Mouse (Mus musculus) heart, embryonic 12.5 days (tissue): ENCODE measurements around the gene Olfr635. TPM values are rescaled to one million over a fixed set of nuclear protein-coding genes. Genes with fewer than 3 reads are reported as not detected.
"Not testable (repeated sequence)": the region's sequence is repeated elsewhere in the genome, so short reads cannot be mapped to it uniquely, and the experiment has no call there.

Experiments used
- ATAC-seq: fragments of 200-750 bp; cut with Nextera tagmentation; 2 replicates; pipeline ENCODE4 v1.8.0; 2017; ENCODE audit warnings: moderate TSS enrichment, moderate library complexity; ENCODE audit not compliant: insufficient number of reproducible peaks, low FRiP score
- H3K27ac ChIP-seq: fragments of 300-500 bp; sonication (generic); 2 replicates; pipeline ENCODE4 v1.5.1; 2016; ENCODE audit warnings: mild to moderate bottlenecking, moderate library complexity; ENCODE audit not compliant: poor library complexity, severe bottlenecking
- H3K27me3 ChIP-seq: fragments of 300-500 bp; sonication (generic); replicated peaks from 2 replicates; pipeline ENCODE4 v1.6.1; 2016; ENCODE audit warnings: mild to moderate bottlenecking, moderate library complexity
- H3K36me3 ChIP-seq: fragments of 300-500 bp; sonication (generic); 2 replicates; pipeline ENCODE4 v1.6.1; 2016; ENCODE audit warnings: mild to moderate bottlenecking, moderate library complexity
- H3K4me1 ChIP-seq: fragments of 300-500 bp; sonication (generic); replicated peaks from 2 replicates; pipeline ENCODE4 v1.6.1; 2016; ENCODE audit warnings: mild to moderate bottlenecking
- H3K4me2 ChIP-seq: fragments of 300-500 bp; sonication (generic); 2 replicates; pipeline ENCODE4 v1.6.1; 2016; ENCODE audit warnings: mild to moderate bottlenecking, moderate library complexity
- H3K4me3 ChIP-seq: fragments of 300-500 bp; sonication (generic); 2 replicates; pipeline ENCODE4 v1.5.1; 2016; ENCODE audit warnings: mild to moderate bottlenecking
- H3K9ac ChIP-seq: fragments of 300-500 bp; sonication (generic); 2 replicates; pipeline ENCODE4 v1.6.1; 2016; ENCODE audit warnings: mild to moderate bottlenecking, moderate library complexity
- H3K9me3 ChIP-seq: fragments of 300-500 bp; sonication (generic); replicated peaks from 2 replicates; pipeline ENCODE4 v1.6.1; 2016; ENCODE audit warnings: mild to moderate bottlenecking, moderate library complexity
- WGBS: fragments of 180-500 bp; shearing (Covaris S2); methylation state at CpG from one replicate; pipeline ENCODE4 v1.1.7; 2016; 5-methylcytosine and 5-hydroxymethylcytosine counted together
- polyA plus RNA-seq: library from polyadenylated mRNA; unstranded; fragments of >200 nt; fragmentation: Nextera tagmentation; extraction: Ambion mirVana; gene quantifications from 2 replicates; pipeline ENCODE4 v1.2.1, GENCODE M21; 2016

The Olfr635 gene
- not detected in 2 replicates for polyA plus RNA-seq

- Histone ChIP-seq H3K27ac (no peak within 1 kb of the TSS), H3K4me1 (no peaks in the 10 kb centered on the region), H3K9me3 (no peaks in the 10 kb centered on the region), H3K4me3 (no peak within 1 kb of the TSS), H3K27me3 (no peaks in the 10 kb centered on the region), H3K36me3 (no peaks in the 10 kb centered on the region), H3K9ac (no peak within 1 kb of the TSS), H3K4me2 (no peak within 1 kb of the TSS)
- 76% methylated on average over 1 of the region's 1 CpGs for WGBS
- ATAC-seq: no peak
Observed at GRCm38 (mm10) chr7:103970852-103971251, at the start of gene Olfr635. Gene Olfr635, plus strand, starts transcription at chr7:103971152.

GRCm38 (mm10) chr7:103928525-103928924 lies 42.4 kb upstream of the Olfr635 start, which contains the start of gene Olfr631:
Gene Olfr631, plus strand, starts transcription at chr7:103928825.
- Histone ChIP-seq H3K9ac (no peak within 1 kb of the TSS), H3K27ac (no peak within 1 kb of the TSS), H3K27me3 (no peaks in the 10 kb centered on the region), H3K4me1 (no peaks in the 10 kb centered on the region), H3K4me3 (no peak within 1 kb of the TSS), H3K36me3 (no peaks in the 10 kb centered on the region), H3K9me3 (no peaks in the 10 kb centered on the region), H3K4me2 (no peak within 1 kb of the TSS)
- ATAC-seq: no peak

GRCm38 (mm10) chr7:103934264-103934663 lies 36.7 kb upstream of the Olfr635 start, which contains the start of gene Olfr632:
Gene Olfr632, plus strand, starts transcription at chr7:103934347.
- Histone ChIP-seq H3K27me3 (no peaks in the 10 kb centered on the region), H3K4me2 (no peak within 1 kb of the TSS), H3K27ac (no peak within 1 kb of the TSS), H3K9me3 (no peaks in the 10 kb centered on the region), H3K9ac (no peak within 1 kb of the TSS), H3K4me3 (no peak within 1 kb of the TSS), H3K4me1 (no peaks in the 10 kb centered on the region), H3K36me3 (no peaks in the 10 kb centered on the region)
- 50% methylated on average over 2 of the region's 2 CpGs for WGBS
- ATAC-seq: no peak

GRCm38 (mm10) chr7:103942730-103943129 lies 28.2 kb upstream of the Olfr635 start:
- Histone ChIP-seq H3K4me1 (no peaks in the 10 kb centered on the region), H3K4me2 (no peak overlapping the region)
- WGBS: 27% methylated on average over 2 of the region's 2 CpGs

GRCm38 (mm10) chr7:103944137-103944536 lies 26.8 kb upstream of the Olfr635 start, which contains the start of gene Olfr633:
Gene Olfr633, plus strand, starts transcription at chr7:103944437.
- Histone ChIP-seq H3K36me3 (no peaks in the 10 kb centered on the region), H3K27me3 (no peaks in the 10 kb centered on the region), H3K9me3 (no peaks in the 10 kb centered on the region), H3K27ac (no peak within 1 kb of the TSS), H3K4me1 (no peaks in the 10 kb centered on the region), H3K4me3 (no peak within 1 kb of the TSS), H3K4me2 (no peak within 1 kb of the TSS), H3K9ac (no peak within 1 kb of the TSS)
- ATAC-seq: no peak

More at GRCm38 (mm10) chr7:103942730-103943129, 28.2 kb upstream of the Olfr635 start:
- Histone ChIP-seq H3K27me3 (no peaks in the 10 kb centered on the region), H3K36me3 (no peaks in the 10 kb centered on the region), H3K9ac (no peak overlapping the region), H3K4me3 (no peak overlapping the region), H3K9me3 (no peaks in the 10 kb centered on the region), H3K27ac (no peak overlapping the region)
- ATAC-seq: peak; percentile 36; the same call in 1 of the 2 replicates

- not testable (repeated sequence) for H3K4me3 ChIP-seq, H3K9ac ChIP-seq, ATAC-seq, H3K27ac ChIP-seq, H3K9me3 ChIP-seq, H3K36me3 ChIP-seq, H3K4me2 ChIP-seq, H3K4me1 ChIP-seq, H3K27me3 ChIP-seq
- 88% methylated on average over 22 of the region's 22 CpGs for WGBS
Observed at GRCm38 (mm10) chr7:103966873-103967272, 4.1 kb upstream of the Olfr635 start.

GRCm38 (mm10) chr7:103971782-103972181 lies 830 bp downstream of the Olfr635 start:
- Histone ChIP-seq H3K27ac (no peak overlapping the region), H3K36me3 (no peaks in the 10 kb centered on the region), H3K4me3 (no peak overlapping the region), H3K4me2 (no peak overlapping the region), H3K9ac (no peak overlapping the region), H3K4me1 (no peaks in the 10 kb centered on the region), H3K27me3 (no peaks in the 10 kb centered on the region), H3K9me3 (0 out of 2 replicates have a peak, but pooled peaks cover 3% of the 10 kb centered on the region)
- 45% methylated on average over 1 of the region's 1 CpGs for WGBS
- ATAC-seq: no peak

- no peaks in the 10 kb centered on the region for H3K36me3 ChIP-seq
- no peak for ATAC-seq
- H3K9me3 ChIP-seq: no peaks in the 10 kb centered on the region
- no peaks in the 10 kb centered on the region for H3K27me3 ChIP-seq
- no peak within 1 kb of the TSS for H3K4me3 ChIP-seq
- no peaks in the 10 kb centered on the region for H3K4me1 ChIP-seq
- H3K4me2 ChIP-seq: no peak within 1 kb of the TSS
- H3K27ac ChIP-seq: no peak within 1 kb of the TSS
- no peak within 1 kb of the TSS for H3K9ac ChIP-seq
Observed at GRCm38 (mm10) chr7:103998446-103998845, 27.5 kb downstream of the Olfr635 start, which contains the start of gene Olfr638. Gene Olfr638, plus strand, starts transcription at chr7:103998746.

GRCm38 (mm10) chr7:103999124-103999523 lies 28.2 kb downstream of the Olfr635 start:
- Histone ChIP-seq H3K9me3 (no peaks in the 10 kb centered on the region), H3K9ac (no peak overlapping the region), H3K27ac (no peak overlapping the region), H3K4me2 (no peak overlapping the region), H3K4me3 (no peak overlapping the region), H3K27me3 (no peaks in the 10 kb centered on the region), H3K36me3 (no peaks in the 10 kb centered on the region), H3K4me1 (no peaks in the 10 kb centered on the region)
- no peak for ATAC-seq

- no peak for ATAC-seq
- no peak within 1 kb of the TSS for H3K27ac ChIP-seq
- no peaks in the 10 kb centered on the region for H3K36me3 ChIP-seq
- H3K4me1 ChIP-seq: no peaks in the 10 kb centered on the region
- no peak within 1 kb of the TSS for H3K9ac ChIP-seq
- no peak within 1 kb of the TSS for H3K4me2 ChIP-seq
- no peaks in the 10 kb centered on the region for H3K27me3 ChIP-seq
- H3K9me3 ChIP-seq: 0 out of 2 replicates have a peak, but pooled peaks cover 5% of the 10 kb centered on the region
- no peak within 1 kb of the TSS for H3K4me3 ChIP-seq
Observed at GRCm38 (mm10) chr7:104017203-104017602, 46.3 kb downstream of the Olfr635 start, which contains the start of gene Olfr639. Gene Olfr639, minus strand, starts transcription at chr7:104017303.

- 73% methylated on average over 1 of the region's 1 CpGs for WGBS
- Histone ChIP-seq H3K27me3 (no peaks in the 10 kb centered on the region), H3K4me2 (no peak overlapping the region), H3K9me3 (0 out of 2 replicates have a peak, but pooled peaks cover 5% of the 10 kb centered on the region), H3K27ac (no peak overlapping the region), H3K9ac (no peak overlapping the region), H3K4me1 (no peaks in the 10 kb centered on the region), H3K4me3 (no peak overlapping the region), H3K36me3 (no peaks in the 10 kb centered on the region)
- no peak for ATAC-seq
Observed at GRCm38 (mm10) chr7:104018953-104019352, 48.0 kb downstream of the Olfr635 start.

- 88% methylated on average over 6 of the region's 6 CpGs for WGBS
- H3K9ac ChIP-seq: no peak overlapping the region
- no peaks in the 10 kb centered on the region for H3K27me3 ChIP-seq
- H3K27ac ChIP-seq: no peak overlapping the region
- no peak overlapping the region for H3K4me2 ChIP-seq
- H3K36me3 ChIP-seq: no peaks in the 10 kb centered on the region
- H3K4me3 ChIP-seq: no peak overlapping the region
- 0 out of 2 replicates have a peak, but pooled peaks cover 5% of the 10 kb centered on the region for H3K9me3 ChIP-seq
- no peaks in the 10 kb centered on the region for H3K4me1 ChIP-seq
- ATAC-seq: no peak
Observed at GRCm38 (mm10) chr7:104021651-104022050, 50.7 kb downstream of the Olfr635 start.
